Mouse (Mus musculus) liver, embryonic 14.5 days (tissue): Measurements from ENCODE around the gene Chrm5.

ENCODE experiments used
- CTCF ChIP-seq: IDR thresholded peaks from 2 replicates; pipeline ENCODE4 v1.5.1; 2016; ENCODE audit warnings: antibody characterized with exemption, low read depth, control low read depth
- EP300 ChIP-seq: IDR thresholded peaks from 2 replicates; pipeline ENCODE4 v1.6.1; 2016; ENCODE audit warnings: antibody characterized with exemption, low read depth

GRCm38 (mm10) chr2:112449597-112450296 lies 30.8 kb downstream of the Chrm5 start:
- TF ChIP-seq CTCF, result peak; percentile 48
- no peak for TF ChIP-seq EP300
